Mouse (Mus musculus) lung, adult 18-20 months (tissue): Measurements from ENCODE around the gene Gm28635.
A peak's percentile ranks its signal among the peaks of the same experiment; 100 is the strongest.

Source experiments
- DNase-seq, 2 experiments: peaks; one replicate each; pipeline ENCODE4 v3.0.0; 2022; ENCODE audit warnings: mixed read lengths in 2 of 2

Gene Gm28635

GRCm38 (mm10) chr2:84635611-84636010 lies 42.2 kb downstream of the Gm28635 start:
- DNase-seq: peak; percentile 96 to 98

GRCm38 (mm10) chr2:84634934-84635482 lies 42.8 kb downstream of the Gm28635 start:
- no peak for DNase-seq

- DNase-seq: no peak
Observed at GRCm38 (mm10) chr2:84634006-84634405, 43.8 kb downstream of the Gm28635 start.

GRCm38 (mm10) chr2:84632999-84633398 lies 44.8 kb downstream of the Gm28635 start:
- DNase-seq: peak; percentile 72 to 82

- no peak for DNase-seq
Observed at GRCm38 (mm10) chr2:84632001-84632400, 45.8 kb downstream of the Gm28635 start.

GRCm38 (mm10) chr2:84627036-84627435 lies 50.8 kb downstream of the Gm28635 start:
- DNase-seq: no peak

GRCm38 (mm10) chr2:84626366-84626975 lies 51.4 kb downstream of the Gm28635 start:
- DNase-seq: no peak

- no peak for DNase-seq
Observed at GRCm38 (mm10) chr2:84624201-84624600, 53.6 kb downstream of the Gm28635 start.

GRCm38 (mm10) chr2:84623428-84624119 lies 54.3 kb downstream of the Gm28635 start:
- DNase-seq: no peak

GRCm38 (mm10) chr2:84622668-84623067 lies 55.2 kb downstream of the Gm28635 start:
- no peak for DNase-seq

GRCm38 (mm10) chr2:84619646-84620340 lies 58.0 kb downstream of the Gm28635 start:
- DNase-seq: no peak

- no peak for DNase-seq
Observed at GRCm38 (mm10) chr2:84618914-84619313, 58.9 kb downstream of the Gm28635 start.

- no peak for DNase-seq
Observed at GRCm38 (mm10) chr2:84617637-84618515, 60.0 kb downstream of the Gm28635 start.

GRCm38 (mm10) chr2:84612764-84613163 lies 65.1 kb downstream of the Gm28635 start:
- no peak for DNase-seq

GRCm38 (mm10) chr2:84607842-84608241 lies 70.0 kb downstream of the Gm28635 start:
- DNase-seq: no peak

GRCm38 (mm10) chr2:84600977-84601376 lies 76.9 kb downstream of the Gm28635 start:
- DNase-seq: no peak

GRCm38 (mm10) chr2:84599270-84599888 lies 78.5 kb downstream of the Gm28635 start:
- no peak for DNase-seq

- DNase-seq: no peak
Observed at GRCm38 (mm10) chr2:84597123-84597522, 80.7 kb downstream of the Gm28635 start.

GRCm38 (mm10) chr2:84592801-84593200 lies 85.0 kb downstream of the Gm28635 start:
- no peak for DNase-seq

- DNase-seq: no peak
Observed at GRCm38 (mm10) chr2:84585700-84586099, 92.1 kb downstream of the Gm28635 start.

- DNase-seq: no peak
Observed at GRCm38 (mm10) chr2:84582286-84582685, 95.6 kb downstream of the Gm28635 start.

- no peak for DNase-seq
Observed at GRCm38 (mm10) chr2:84581208-84581607, 96.6 kb downstream of the Gm28635 start.
